Mouse (Mus musculus) heart, embryonic 10.5 days (tissue): ENCODE measurements at regions not wholly inside any gene's neighbourhood (a gene's known extent, or its start where the extent isn't known, plus 50 kb on each side); places are given as distances from the start of the nearest gene placed in this dataset.
"Not testable (repeated sequence)": the region's sequence is repeated elsewhere in the genome, so short reads cannot be mapped to it uniquely, and the experiment has no call there.

Source experiments
- DNase-seq: peaks from one replicate; pipeline ENCODE4 v3.0.0-alpha.2; 2017; ENCODE audit warnings: low spot score
- H3K27ac ChIP-seq: fragments of 300-500 bp; sonication (generic); 2 replicates; pipeline ENCODE4 v1.5.1; 2016; ENCODE audit warnings: mild to moderate bottlenecking
- H3K27me3 ChIP-seq: fragments of 300-500 bp; sonication (generic); 2 replicates; pipeline ENCODE4 v1.6.1; 2016; ENCODE audit warnings: mild to moderate bottlenecking; ENCODE audit not compliant: poor library complexity, insufficient read depth, severe bottlenecking
- H3K36me3 ChIP-seq: fragments of 300-500 bp; sonication (generic); 2 replicates; pipeline ENCODE4 v1.6.1; 2016; ENCODE audit warnings: mild to moderate bottlenecking, moderate library complexity
- H3K4me1 ChIP-seq: fragments of 300-500 bp; sonication (generic); 2 replicates; pipeline ENCODE4 v1.6.1; 2016; ENCODE audit warnings: mild to moderate bottlenecking
- H3K4me3 ChIP-seq: fragments of 300-500 bp; sonication (generic); 2 replicates; pipeline ENCODE4 v1.5.1; 2016; ENCODE audit warnings: mild to moderate bottlenecking, moderate library complexity
- H3K9me3 ChIP-seq: fragments of 300-500 bp; sonication (generic); 2 replicates; pipeline ENCODE4 v1.6.1; 2016; ENCODE audit warnings: mild to moderate bottlenecking, moderate library complexity
- WGBS: fragments of 180-500 bp; shearing (Covaris S2); methylation state at CpG from one replicate; pipeline ENCODE4 v1.1.7; 2016; 5-methylcytosine and 5-hydroxymethylcytosine counted together

DNA sequence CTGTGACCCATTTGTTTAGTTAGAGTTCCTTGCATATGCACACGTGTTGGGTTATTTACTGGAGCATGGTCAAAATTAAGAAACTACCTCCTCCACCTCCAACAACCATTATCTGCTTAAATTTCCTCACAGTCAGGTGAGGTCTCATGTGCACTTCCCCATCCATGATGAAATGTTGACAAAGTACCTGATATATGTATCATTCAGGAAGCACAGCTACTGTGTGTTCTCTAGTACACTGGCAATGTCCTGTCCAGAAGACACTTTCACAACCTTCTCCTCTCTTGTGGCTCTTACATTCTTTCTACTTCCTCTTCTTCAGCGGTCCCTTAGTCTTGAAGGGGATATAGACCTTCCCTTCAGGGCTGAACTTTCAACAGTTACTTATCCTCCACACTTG, 448.1 kb downstream of the Inhba start:
- 73% methylated on average over 2 of the region's 2 CpGs for WGBS
- H3K4me3 ChIP-seq: no peak overlapping the region
- no peak for DNase-seq

DNA sequence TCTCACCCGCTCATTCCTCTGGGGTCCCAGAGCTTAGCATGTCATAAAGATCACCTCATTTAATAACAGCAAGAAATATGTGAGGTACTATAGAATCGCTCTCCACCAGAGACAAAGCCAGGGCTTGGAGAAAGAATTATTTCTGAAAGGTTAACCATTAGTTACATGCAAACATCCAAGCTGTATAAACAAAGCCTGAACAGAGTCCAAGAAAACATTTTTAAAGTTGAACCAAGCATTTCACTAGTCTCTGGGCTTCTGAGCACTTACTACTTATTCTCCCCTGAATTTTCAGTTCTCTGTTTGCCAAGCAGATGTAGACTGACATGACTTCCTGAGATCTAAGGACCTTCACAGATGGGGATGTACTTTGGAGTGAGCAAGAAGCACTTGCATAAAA, 450.0 kb downstream of the Inhba start:
- 86% methylated on average over 2 of the region's 2 CpGs for WGBS
- DNase-seq: no peak
- no peak overlapping the region for H3K27ac ChIP-seq

More for the DNA sequence above, 448.1 kb downstream of the Inhba start:
- Histone ChIP-seq H3K27ac (no peak overlapping the region), H3K9me3 (no peaks in the 10 kb centered on the region), H3K36me3 (no peaks in the 10 kb centered on the region), H3K4me1 (peaks cover 2% of the 10 kb centered on the region; the same call in 1 of the 2 replicates), H3K27me3 (no peaks in the 10 kb centered on the region)

DNA sequence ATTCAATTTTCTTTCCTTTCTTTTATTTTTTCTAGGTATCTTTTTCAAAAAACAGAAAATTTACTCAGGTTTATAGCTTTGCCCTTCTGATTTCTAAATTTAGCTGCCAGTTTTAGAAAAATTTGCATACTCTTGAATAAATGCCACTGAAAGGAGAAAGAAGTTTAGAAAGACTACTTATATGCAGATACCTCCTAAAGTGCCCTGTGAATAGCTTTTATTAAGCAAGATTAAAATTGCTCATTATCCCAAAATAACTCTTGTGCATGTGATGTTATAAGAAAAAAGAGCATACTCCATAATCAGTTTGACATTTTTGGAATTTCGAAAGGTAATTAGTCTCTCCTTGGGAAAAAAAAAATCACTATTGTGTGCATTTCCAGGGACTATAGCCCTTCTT, 453.2 kb downstream of the Inhba start:
- no peak for DNase-seq
- no peaks in the 10 kb centered on the region for H3K4me1 ChIP-seq
- WGBS: 71% methylated on average over 1 of the region's 1 CpGs
- H3K4me3 ChIP-seq: no peak overlapping the region
- H3K27ac ChIP-seq: no peak overlapping the region
- H3K36me3 ChIP-seq: no peaks in the 10 kb centered on the region
- H3K9me3 ChIP-seq: no peaks in the 10 kb centered on the region
- H3K27me3 ChIP-seq: no peaks in the 10 kb centered on the region

More for the DNA sequence above, 450.0 kb downstream of the Inhba start:
- Histone ChIP-seq H3K27me3 (no peaks in the 10 kb centered on the region), H3K4me1 (no peaks in the 10 kb centered on the region), H3K4me3 (no peak overlapping the region), H3K36me3 (no peaks in the 10 kb centered on the region), H3K9me3 (no peaks in the 10 kb centered on the region)

DNA sequence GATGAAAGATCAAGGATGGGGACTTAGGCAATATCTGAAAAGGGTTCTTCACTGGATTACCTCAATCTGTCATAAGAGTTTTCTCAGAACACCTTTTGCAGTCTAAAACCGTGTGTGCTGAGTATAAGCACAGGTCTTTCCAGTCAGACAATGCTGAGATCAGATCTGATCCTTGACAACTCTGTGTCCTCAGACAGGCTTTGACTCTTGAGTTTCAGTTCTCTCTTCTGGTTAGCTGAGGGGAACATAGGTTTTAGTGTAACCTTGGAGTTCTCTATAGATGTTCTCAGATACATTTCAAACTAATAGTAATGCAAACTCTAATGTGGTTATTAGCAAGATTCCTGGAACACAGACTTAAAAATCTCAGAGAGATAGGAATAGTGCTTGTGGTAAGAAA, 453.7 kb downstream of the Inhba start:
- no peaks in the 10 kb centered on the region for H3K36me3 ChIP-seq
- no peak for DNase-seq
- no peak overlapping the region for H3K27ac ChIP-seq
- H3K4me3 ChIP-seq: no peak overlapping the region
- H3K27me3 ChIP-seq: no peaks in the 10 kb centered on the region
- no peaks in the 10 kb centered on the region for H3K9me3 ChIP-seq
- H3K4me1 ChIP-seq: no peaks in the 10 kb centered on the region
- 49% methylated on average over 1 of the region's 1 CpGs for WGBS

DNA sequence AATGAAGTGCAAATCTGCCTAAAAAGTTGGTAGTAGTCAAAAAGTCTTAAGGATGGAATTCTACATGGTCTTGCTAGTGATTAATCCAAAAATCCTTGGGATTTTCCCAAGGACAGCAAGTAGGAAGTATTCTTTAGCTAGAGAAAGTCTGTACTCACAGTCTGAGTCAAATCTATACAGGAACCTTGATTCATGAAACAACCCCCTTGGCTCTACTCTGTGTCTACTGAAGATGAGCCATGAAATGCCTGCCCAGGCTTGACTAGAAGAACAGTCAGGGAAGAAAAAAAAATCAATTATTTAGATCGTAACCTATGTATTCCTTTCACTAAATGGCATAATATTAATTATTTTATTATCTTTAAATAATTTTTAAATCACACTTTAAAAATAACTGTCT, 454.2 kb downstream of the Inhba start:
- 89% methylated on average over 1 of the region's 1 CpGs for WGBS
- no peaks in the 10 kb centered on the region for H3K9me3 ChIP-seq

DNA sequence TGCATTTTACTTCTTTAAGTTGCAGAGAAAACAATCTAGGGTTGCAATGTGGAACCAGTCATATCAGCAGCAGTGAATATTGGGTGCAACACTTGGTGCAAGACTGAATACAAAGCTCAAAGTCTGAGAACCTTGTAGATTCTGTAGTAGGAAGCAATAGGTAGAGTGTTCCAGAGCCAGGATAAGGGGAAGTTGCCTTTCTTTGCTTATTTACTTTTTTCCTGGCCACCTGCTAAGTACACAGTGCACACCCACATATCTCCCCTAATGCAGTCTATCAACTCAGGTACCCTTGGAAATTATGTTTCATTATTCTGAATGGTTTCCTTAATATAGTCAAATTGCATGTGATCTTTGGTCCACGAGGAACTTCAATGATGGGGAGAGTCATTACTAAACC, 464.9 kb downstream of the Inhba start:
- H3K36me3 ChIP-seq: no peaks in the 10 kb centered on the region
- 79% methylated on average over 1 of the region's 1 CpGs for WGBS
- H3K9me3 ChIP-seq: no peaks in the 10 kb centered on the region
- DNase-seq: no peak
- no peak overlapping the region for H3K27ac ChIP-seq
- H3K4me3 ChIP-seq: no peak overlapping the region
- no peaks in the 10 kb centered on the region for H3K27me3 ChIP-seq
- no peaks in the 10 kb centered on the region for H3K4me1 ChIP-seq

More for the DNA sequence above, 454.2 kb downstream of the Inhba start:
- H3K27me3 ChIP-seq: no peaks in the 10 kb centered on the region
- no peaks in the 10 kb centered on the region for H3K4me1 ChIP-seq
- no peak overlapping the region for H3K27ac ChIP-seq
- no peaks in the 10 kb centered on the region for H3K36me3 ChIP-seq
- DNase-seq: no peak
- no peak overlapping the region for H3K4me3 ChIP-seq

DNA sequence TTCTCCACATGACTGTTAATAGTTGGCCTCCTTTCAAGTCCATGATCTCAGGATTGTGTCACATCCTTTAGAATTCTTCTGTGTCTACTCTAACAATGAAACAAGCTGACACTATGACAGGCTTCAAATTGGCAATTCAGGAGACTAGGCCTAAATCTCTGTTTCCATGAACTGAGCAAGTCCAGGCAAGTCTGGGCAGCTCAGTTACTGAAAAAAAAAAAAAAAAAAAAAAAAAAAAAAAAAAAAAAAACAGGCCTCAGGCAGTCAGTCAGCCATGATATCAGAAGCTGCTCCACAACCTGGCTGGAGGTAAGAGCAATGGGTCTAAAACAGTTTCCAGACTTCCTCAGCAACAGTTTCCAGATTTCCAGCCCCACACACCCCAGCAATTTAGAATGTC, 475.6 kb downstream of the Inhba start:
- no peaks in the 10 kb centered on the region for H3K27me3 ChIP-seq
- no peaks in the 10 kb centered on the region for H3K9me3 ChIP-seq
- no peak for DNase-seq
- no peak overlapping the region for H3K4me3 ChIP-seq
- H3K4me1 ChIP-seq: no peaks in the 10 kb centered on the region
- no peak overlapping the region for H3K27ac ChIP-seq
- H3K36me3 ChIP-seq: no peaks in the 10 kb centered on the region

DNA sequence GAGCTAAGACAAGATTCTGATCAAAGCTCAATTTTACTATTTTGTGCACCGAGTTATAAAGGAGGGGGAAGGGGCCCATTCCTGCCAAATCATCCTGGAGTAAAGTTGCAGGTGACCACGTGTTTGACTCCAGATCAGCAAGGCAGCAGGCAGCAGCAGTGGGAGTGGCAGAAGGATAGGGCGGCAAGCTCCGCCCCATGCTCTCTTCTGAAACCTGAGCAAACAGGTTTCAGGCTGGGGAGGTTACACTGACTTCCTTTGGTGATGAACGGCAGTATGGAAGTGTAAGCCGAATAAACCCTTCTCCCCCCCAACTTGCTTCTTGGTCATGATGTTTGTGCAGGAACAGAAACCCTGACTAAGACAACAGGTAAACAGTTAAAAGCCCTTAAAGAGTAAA, 479.0 kb downstream of the Inhba start:
- H3K27ac ChIP-seq, H3K4me3 ChIP-seq, H3K4me1 ChIP-seq, DNase-seq, H3K27me3 ChIP-seq, H3K36me3 ChIP-seq, H3K9me3 ChIP-seq: not testable (repeated sequence)
- WGBS: 37% methylated on average over 6 of the region's 6 CpGs

DNA sequence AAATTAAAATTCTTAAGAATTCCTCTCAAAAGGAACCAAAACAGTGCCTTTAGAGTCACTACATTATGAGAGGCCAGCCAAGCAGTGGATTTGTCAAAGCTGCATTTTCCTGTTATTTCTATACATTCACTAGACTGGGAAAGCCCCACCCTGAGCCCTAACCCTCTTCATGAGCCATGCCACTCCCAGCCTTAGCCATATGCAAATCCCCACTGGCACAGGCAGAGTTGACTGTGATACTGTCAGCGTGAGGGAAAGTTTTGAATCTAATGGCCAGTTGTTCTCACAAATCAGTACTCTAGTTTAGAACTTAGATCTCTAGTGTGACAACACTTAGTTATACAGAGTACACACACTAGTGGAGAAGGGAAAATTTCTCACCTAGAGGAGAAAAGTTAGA, 486.4 kb downstream of the Inhba start:
- Histone ChIP-seq H3K27me3 (no peaks in the 10 kb centered on the region), H3K4me3 (no peak overlapping the region), H3K36me3 (no peaks in the 10 kb centered on the region), H3K27ac (no peak overlapping the region), H3K9me3 (no peaks in the 10 kb centered on the region), H3K4me1 (no peaks in the 10 kb centered on the region)
- no peak for DNase-seq
- WGBS: 71% methylated on average over 1 of the region's 1 CpGs

DNA sequence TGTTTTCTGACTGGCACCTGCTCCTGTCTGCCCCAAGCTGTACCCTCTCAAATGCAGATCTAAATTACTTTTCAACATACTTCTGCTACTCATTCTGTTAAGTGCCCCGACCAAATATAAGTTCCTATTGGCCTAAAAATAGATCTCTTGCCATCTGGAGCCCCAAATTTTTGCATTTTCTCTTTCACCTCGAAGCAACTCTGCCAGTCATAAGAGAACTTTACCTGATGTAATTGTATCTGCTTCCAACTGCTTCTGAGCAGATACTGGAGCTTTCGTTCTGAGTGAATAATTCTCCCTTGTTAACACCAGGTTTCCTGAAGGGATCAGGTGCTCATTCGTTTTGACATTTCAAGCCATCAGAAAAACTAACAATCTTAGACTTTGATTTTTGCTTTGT, 501.2 kb downstream of the Inhba start:
- H3K4me1 ChIP-seq: no peaks in the 10 kb centered on the region
- H3K27me3 ChIP-seq: no peaks in the 10 kb centered on the region
- H3K9me3 ChIP-seq: no peaks in the 10 kb centered on the region
- no peak overlapping the region for H3K4me3 ChIP-seq
- WGBS: 69% methylated on average over 4 of the region's 4 CpGs
- H3K27ac ChIP-seq: no peak overlapping the region
- no peak for DNase-seq
- H3K36me3 ChIP-seq: no peaks in the 10 kb centered on the region

DNA sequence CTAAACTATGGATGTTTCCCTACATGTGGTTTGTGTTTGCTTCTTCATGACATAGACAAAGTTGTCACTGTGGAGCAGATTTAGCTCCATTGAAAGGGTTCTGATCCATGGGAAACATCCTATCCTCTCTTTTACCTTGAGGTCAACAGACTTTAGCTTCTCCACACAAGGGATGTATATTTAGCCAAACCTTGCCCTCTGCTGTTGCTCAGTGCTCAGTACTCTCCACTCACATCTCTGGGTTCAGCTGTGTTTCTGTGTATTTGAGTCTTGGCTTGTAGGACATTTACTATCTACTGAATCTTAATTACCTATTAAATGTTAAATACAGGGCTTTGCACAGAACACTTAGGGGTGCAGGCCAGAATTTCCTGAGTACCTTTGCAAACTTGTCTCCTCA, 503.5 kb downstream of the Inhba start:
- no peak overlapping the region for H3K27ac ChIP-seq
- H3K4me3 ChIP-seq: no peak overlapping the region
- no peaks in the 10 kb centered on the region for H3K36me3 ChIP-seq
- no peaks in the 10 kb centered on the region for H3K27me3 ChIP-seq
- no peaks in the 10 kb centered on the region for H3K9me3 ChIP-seq
- no peak for DNase-seq
- no peaks in the 10 kb centered on the region for H3K4me1 ChIP-seq

DNA sequence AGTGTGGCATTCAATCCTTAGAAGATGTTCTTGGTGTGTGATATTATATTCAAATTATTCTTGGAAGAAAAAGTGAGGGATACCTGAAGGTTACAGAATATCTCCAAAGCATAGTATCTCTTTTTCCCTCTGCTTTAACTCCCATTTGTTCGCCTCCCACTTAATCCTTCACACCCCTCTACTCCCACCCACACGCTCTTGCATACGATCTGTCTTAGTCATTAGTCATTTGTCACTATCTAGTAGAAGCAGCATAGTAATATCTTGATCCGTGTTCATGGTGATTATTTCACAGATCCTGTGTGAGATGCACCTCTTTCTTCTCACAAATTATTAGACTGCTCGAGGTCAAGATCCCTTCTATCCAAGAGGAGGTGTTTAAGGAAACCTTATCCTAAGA, 517.4 kb downstream of the Inhba start:
- Histone ChIP-seq H3K4me1 (no peaks in the 10 kb centered on the region), H3K4me3 (no peak overlapping the region), H3K27ac (no peak overlapping the region), H3K27me3 (no peaks in the 10 kb centered on the region), H3K9me3 (no peaks in the 10 kb centered on the region), H3K36me3 (no peaks in the 10 kb centered on the region)
- no peak for DNase-seq
- WGBS: 53% methylated on average over 5 of the region's 5 CpGs

DNA sequence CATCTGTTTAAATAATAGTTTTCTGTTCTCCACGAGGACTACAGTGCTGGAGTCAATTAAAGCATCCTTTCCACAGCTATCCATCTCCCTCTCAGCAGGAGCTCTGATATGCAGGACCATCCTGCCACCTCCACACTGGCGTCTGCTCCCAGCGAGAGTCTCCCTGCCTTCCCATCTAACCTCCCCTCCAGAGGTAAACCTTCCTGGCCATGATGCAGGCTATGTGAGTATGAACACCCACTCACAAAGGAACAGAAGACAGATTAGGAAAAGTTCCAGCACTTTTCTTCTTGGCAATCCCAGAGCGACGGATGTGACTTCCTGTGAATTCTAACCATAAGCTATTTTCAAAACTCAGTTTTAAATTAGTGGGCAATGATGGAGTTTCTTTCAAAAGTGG, 532.1 kb downstream of the Inhba start:
- Histone ChIP-seq H3K27ac (no peak overlapping the region), H3K9me3 (no peaks in the 10 kb centered on the region), H3K4me3 (no peak overlapping the region), H3K27me3 (no peaks in the 10 kb centered on the region), H3K4me1 (no peaks in the 10 kb centered on the region), H3K36me3 (no peaks in the 10 kb centered on the region)
- 44% methylated on average over 5 of the region's 5 CpGs for WGBS
- no peak for DNase-seq

DNA sequence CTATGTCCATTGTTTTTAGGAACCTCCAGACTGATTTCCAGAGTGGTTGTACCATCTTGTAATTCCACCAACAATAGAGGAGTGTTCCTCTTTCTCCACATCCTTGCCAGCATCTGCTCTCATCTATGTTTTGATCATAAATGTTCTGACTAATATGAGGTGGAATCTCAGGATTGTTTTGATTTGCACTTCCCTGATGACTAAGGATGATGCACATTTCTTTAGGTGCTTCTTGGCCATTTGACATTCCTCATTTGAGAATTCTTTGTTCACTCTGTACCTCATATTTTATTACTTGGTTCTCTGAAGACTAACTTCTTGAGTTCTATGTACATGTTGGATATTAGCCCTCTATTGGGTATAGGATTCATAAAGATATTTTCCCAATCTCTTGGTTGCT, 538.4 kb downstream of the Inhba start:
- no peak for DNase-seq
- Histone ChIP-seq H3K27ac (no peak overlapping the region), H3K4me1 (no peaks in the 10 kb centered on the region), H3K9me3 (no peaks in the 10 kb centered on the region), H3K27me3 (no peaks in the 10 kb centered on the region), H3K36me3 (no peaks in the 10 kb centered on the region), H3K4me3 (no peak overlapping the region)

DNA sequence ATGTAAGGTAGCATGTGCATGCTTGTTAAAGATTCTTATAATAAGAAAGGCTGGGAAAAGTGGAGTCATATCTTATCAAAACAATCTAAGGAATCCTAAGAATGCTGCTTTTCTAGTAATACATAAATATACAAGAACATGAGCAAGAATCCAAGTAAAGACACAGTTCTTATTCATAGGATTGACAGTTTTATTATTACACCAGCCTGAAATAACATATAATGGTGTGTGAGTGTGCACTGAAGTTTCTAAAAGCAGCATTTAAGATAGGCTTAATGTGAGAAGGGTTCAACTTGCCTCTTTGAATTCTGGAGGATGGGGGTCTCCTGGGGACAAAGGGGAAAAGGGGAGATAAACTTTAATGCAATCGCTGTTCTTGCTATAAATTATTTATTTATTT, 553.3 kb downstream of the Inhba start:
- no peak overlapping the region for H3K27ac ChIP-seq
- no peaks in the 10 kb centered on the region for H3K4me1 ChIP-seq
- 87% methylated on average over 1 of the region's 1 CpGs for WGBS
- H3K27me3 ChIP-seq: no peaks in the 10 kb centered on the region
- DNase-seq: no peak
- no peaks in the 10 kb centered on the region for H3K9me3 ChIP-seq
- no peaks in the 10 kb centered on the region for H3K36me3 ChIP-seq
- H3K4me3 ChIP-seq: no peak overlapping the region
